Mouse (Mus musculus): ENCODE measurements around the gene Cacng2. TPM values are rescaled to one million over a fixed set of nuclear protein-coding genes. Genes with fewer than 3 reads are reported as not detected.

Cacng2 gene
- total RNA-seq (2021), result not detected
- long read RNA-seq, experiment 1, result 0 reads
- long read RNA-seq, experiment 2, result 0 reads

DNA sequence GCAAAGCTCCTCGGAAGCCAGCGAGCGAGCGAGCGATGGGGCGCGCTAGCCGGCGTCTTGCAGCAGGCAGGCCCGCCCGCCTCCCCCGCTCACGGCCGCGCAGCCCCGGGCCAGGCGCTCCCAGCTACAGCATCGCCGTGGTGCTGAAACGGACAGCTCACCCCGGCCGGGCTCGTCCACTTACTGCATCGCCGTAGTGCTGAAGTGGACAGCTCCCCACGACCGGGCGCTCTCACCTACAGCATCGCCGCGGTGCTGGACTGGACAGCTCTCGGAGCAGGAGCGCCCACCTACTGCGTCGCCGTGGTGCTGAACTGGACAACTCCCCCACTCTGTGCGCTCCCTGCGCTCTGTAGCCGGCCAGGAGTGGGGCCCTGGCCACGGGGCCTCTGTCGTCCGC lies at the start of gene Cacng2:
Gene Cacng2, minus strand, starts transcription at position 325 of the 400 bp plus-strand sequence.
- peak; percentile 93 to 95 for DNase-seq

GRCm38 (mm10) chr15:78169566-78169965 lies 49.7 kb upstream of the Cacng2 start:
- DNase-seq, result no peak

DNA sequence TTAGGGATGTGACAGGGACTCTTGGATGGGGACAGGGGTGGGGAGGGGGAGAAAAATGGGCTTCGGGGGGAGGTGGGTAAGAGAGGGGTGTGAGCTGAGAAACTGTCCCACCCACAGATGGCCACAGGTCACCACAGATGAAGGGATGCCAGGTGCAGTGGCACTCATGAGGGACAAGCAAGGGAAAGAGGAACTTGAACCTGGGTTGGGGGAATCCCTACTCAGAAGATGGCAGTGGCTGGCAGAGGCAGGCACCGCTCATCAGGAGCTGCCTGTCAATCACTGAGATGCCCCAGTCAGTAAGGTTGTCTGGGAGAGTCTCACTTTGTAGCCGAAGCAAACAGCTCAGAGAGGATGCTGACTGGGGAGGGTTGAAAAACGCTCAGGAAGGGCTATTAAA lies 45.5 kb upstream of the Cacng2 start:
- no peak for DNase-seq

- DNase-seq, result no peak
These were observed 44.6 kb upstream of the Cacng2 start for GRCm38 (mm10) chr15:78164466-78164865.

DNA sequence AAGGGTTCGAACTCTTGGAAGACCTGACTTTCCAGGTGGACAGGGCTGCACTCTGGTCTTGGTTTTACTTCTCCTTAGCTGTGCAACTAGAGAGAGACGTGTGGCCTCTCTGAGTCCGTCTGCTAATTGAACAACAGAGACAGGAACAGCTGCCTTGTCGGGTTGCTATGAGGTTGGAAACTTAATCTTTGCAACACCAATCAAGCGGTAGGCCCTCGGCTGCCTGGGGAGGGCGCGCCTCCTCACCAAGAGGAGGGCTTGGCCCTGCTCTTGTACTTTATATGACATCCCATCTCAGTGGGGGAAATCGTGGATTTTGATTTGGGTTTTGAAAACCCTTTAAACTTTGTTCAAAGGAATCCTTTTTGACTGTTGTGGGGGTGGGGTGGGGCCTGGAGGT lies 42.1 kb upstream of the Cacng2 start:
- no peak for DNase-seq

- DNase-seq, result no peak
These were observed 38.5 kb upstream of the Cacng2 start for GRCm38 (mm10) chr15:78158335-78158734.

- DNase-seq, result no peak
These were observed 38.0 kb upstream of the Cacng2 start for GRCm38 (mm10) chr15:78157824-78158223.

GRCm38 (mm10) chr15:78157330-78157729 lies 37.5 kb upstream of the Cacng2 start:
- no peak for DNase-seq

- DNase-seq, result no peak
These were observed 35.6 kb upstream of the Cacng2 start for GRCm38 (mm10) chr15:78155421-78155820.

DNA sequence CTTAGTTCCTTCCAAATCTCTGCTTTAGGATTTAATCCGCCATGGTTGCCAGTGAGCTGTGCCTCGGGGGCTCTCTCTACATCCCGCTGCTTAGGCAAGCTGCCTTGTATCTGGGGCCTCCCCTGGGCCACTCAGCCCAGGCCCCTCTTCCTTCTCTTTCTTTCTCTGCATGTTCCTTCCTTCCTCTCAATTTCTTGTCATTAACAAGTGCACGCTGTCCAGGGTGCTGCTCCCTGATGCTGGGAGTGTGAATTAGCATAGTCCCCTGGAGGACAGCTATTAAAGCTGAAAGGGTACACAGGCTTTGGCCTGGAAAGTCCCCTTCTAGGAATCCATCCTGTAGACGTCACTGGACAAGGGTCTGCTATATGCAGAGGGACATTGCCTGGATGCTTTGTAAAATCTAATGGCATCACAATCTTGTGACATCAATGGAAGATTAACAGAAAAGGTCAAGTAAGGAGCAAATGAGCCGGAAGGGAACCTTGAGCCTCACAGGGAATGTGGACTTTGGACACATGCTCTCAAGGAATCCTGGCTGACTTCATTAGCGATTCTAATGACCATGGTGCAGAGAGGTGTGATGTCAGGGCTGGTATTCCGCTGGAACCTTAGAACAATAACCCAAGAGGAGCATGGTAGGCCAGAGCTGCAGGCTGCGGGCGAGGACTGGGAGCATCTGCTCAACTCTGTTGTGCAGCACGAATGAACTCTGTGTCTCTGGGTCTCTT lies 33.4 kb upstream of the Cacng2 start:
- DNase-seq, result no peak

DNA sequence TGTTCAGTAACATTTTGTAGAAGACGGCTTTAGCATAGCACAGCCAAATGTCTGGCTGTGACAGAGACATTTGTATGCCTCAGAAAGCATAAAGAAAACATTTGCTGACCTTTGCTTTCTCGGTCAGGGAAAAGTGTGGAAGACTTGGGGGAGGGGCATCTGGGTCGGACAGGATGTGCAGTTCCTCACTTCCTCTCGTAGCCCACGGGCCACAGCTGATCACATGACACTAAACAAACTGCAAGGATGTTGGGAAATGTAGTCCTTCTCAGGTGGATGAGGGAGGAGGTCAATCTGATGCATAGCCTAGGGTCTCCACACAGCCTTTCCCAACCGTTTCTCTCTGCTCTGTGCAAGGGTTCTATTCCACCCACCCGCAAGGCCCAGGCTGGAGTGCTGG lies 28.7 kb upstream of the Cacng2 start:
- no peak for DNase-seq

DNA sequence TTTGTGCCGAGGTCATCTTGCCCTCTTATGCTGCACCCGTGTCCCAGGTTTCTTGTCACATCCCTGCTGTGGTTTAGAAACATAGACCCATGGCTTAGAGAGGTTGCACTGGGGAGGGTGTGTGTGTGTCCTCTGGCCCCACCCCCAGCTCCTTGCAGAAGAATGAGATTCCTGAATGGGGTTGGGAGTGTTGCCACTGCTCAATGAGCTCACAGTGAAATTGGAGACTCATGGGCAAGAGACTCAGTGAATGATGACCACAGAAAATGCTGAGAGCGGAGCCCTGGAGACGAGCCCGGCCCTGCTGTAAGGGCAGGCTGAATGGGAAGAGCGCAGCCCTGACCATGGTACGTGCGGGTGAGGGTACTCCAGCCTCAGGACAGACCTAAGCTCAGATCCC lies 20.4 kb upstream of the Cacng2 start:
- DNase-seq, result no peak

DNA sequence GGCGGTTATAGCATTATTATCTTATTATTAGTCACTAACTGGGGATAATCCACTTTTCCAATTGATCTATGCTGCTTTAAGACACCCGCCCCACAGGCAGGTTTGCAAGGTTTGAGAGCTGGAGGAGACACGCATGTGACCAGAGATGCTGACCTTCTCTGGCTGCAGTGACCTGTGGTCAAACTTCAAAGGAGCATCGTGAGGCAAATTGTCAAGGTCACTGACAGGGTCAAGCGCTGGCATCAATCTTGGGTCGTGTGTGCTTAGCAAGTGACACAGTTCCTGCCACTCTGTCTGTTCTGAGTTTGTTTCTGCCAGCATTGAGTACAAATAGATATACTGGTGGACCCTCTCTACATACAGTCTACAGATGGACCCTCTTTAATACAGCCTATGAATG lies 14.8 kb upstream of the Cacng2 start:
- no peak for DNase-seq

DNA sequence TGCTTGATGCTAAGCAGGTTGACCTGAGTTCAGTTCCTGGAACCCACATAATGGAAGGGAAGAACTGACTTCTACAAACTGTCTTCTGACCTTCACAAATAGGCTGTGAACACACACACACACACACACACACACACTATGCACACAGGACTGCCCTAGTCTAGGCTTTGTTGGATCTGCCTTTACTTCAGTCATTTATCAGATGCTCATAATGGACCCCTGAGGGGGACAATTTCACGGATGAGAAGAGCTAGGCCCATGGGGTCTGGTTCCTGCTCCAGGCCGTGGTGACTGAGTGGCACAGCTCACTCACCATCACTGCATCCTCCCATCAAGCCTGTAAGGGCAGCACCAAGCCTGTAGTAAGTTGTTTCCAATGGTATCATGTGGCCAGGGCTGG lies 13.6 kb upstream of the Cacng2 start:
- DNase-seq, result no peak

DNA sequence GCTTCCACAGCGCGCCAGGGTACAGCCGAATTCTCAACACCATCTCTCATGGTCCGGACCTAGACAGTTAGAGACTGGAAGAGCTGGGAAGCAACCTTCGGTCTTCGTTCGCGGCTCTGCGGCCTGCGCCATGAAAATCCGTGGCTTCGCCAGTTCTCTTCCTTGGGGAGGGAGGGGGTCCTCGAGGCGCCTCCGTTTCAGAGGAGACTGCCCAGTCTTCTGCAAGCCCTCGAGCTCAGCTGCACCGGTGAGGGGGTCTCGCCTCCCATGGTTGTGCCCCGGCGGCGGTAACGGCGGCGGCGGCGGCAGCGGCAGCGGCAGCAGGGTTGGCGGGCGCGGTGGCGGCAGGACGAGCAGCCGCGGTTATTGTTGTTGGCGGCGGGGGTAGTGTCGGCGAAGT lies 580 bp downstream of the Cacng2 start:
- no peak for DNase-seq

DNA sequence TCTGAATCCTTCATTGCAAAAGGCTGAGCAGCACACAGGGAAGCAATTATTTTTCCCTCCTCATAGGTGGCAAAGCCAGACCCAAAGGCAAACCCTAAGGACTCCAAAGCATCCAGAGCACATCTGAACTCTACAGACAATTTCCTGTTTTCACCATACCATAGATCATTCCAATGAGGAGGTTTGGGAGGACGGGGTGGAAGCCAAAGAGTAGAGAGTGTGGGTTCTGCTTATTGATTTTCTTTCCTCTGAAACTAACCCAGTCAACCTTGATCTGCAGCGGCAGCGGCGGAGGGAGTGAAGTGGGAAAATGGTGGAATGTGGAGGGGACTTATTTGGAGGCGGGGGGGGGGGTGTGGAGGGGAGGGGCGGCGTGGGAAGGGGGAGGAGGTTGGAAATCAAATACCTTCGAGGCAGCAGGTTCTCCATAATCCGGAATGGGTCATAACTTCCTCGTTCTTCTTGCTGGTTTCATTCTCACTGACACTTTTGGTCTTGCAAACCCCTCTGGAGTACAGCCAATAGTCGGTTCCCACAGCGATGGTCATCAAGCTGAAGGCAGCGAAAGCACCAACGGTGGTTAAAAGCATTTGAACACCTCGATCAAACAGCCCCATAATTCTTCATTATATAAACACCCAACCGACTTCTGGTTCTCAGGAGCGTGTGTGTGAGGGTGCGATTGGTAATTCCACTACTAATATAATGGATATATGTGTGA lies 1.4 kb downstream of the Cacng2 start:
- no peak for DNase-seq

DNA sequence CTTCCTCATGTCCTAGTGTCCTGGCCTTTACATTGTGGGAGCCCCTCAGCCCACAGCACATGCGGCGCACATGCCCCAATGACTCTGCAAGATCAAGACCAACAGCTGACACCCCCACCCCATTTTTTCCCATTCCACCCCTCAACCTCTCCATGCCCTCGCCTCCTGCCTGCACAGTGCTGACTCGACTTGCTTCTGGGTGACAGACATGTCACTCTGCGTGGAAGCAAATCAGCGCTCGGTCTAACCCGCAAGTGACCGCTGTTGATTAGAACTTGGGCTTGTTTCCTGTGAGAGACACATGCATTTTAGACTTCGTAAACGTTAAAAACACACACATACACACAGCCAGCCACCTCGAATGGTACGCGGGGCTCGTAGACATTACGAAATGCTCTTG lies 2.1 kb downstream of the Cacng2 start:
- no peak for DNase-seq

GRCm38 (mm10) chr15:78116936-78117335 lies 2.9 kb downstream of the Cacng2 start:
- no peak for DNase-seq

DNA sequence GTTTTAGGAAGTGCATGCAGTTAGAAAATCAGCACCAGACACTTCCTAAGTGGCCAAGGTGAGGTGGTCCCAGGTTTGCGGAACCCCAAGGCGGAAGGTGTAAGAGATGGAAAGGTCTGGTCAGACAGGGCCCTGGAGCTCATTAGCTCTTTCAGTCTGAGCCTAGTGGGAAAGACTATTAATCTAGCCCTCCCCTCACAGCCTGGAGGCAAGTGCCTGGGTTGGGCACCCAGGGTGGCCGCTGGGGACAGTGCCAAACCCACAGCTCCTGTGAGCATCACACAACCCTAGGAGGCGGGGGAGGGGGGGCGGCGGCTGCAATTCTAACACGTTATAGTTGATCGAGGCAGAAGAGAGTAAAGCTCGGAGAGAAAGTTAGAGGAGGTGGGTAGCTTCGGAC lies 3.6 kb downstream of the Cacng2 start:
- DNase-seq, result no peak

- DNase-seq, result no peak
These were observed 20.3 kb downstream of the Cacng2 start for GRCm38 (mm10) chr15:78099516-78099915.

DNA sequence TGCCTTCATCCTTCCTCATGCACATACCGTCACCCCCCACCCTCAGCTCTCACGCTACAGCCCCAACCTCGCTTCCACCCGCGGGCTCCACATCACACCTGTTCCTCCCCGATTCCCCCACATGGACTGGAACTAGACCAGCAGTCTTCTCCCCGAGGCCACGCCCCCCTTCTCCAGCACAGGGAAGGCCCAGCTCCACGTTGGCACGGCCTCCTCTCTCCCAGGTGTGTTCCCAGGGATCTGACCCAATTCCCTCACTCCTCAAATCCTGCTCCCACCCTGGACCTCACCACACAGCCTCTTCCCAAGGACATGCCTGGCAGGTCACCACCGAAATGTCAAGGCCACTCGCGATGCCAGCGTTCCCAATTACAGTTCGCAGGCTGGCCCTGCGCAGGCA lies 23.8 kb downstream of the Cacng2 start:
- DNase-seq, result no peak

- no peak for DNase-seq
These were observed 26.2 kb downstream of the Cacng2 start for GRCm38 (mm10) chr15:78093597-78093996.

GRCm38 (mm10) chr15:78082841-78083572 lies 36.8 kb downstream of the Cacng2 start:
- no peak for DNase-seq
